Mouse (Mus musculus): ENCODE measurements at regions not wholly inside any gene's neighbourhood (a gene's known extent, or its start where the extent isn't known, plus 50 kb on each side); places are given as distances from the start of the nearest gene placed in this dataset.

DNA sequence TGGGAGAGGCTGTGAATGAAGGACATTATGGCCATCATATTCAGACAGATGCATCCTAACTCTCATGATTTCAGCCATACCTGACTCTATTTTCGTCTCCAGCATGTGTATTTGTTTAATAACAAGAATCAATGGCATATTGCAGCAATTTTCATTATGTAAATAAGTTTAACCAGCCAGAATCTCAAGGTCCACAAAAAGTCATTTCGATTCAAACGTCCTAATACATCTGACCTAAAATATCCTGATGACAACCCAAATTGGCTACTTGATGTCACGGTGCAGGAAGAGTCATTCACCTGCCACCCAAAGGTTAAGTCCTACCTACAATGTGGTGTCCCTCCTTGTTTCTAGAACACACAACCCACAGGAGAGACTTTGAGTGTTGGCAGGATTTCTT is 60.6 kb upstream of the Onecut1 start:
- peak overlapping the region; percentile 60; the same call in 1 of the 2 replicates for H3K9ac ChIP-seq (ENCODE audit: low read depth, low read length)
- WGBS: 19% methylated on average over 4 of the region's 4 CpGs
- peaks cover 33% of the 10 kb centered on the region for H3K4me1 ChIP-seq (ENCODE audit: control insufficient read depth, insufficient read depth, low read length)
- H3K27me3 ChIP-seq (ENCODE audit: control insufficient read depth, insufficient read depth, low read length): no peaks in the 10 kb centered on the region
- H3K36me3 ChIP-seq (ENCODE audit: control insufficient read depth, insufficient read depth, low read length): no peaks in the 10 kb centered on the region
- no peaks in the 10 kb centered on the region for H3K79me2 ChIP-seq (ENCODE audit: control insufficient read depth, insufficient read depth, low read length)
- H3K27ac ChIP-seq (replicated peaks; ENCODE audit: insufficient read depth, low read depth, low read length): peak overlapping the region; percentile 28; the same call in 1 of the 2 replicates
- DNase-seq (ENCODE audit: extremely low read depth, low read depth, low spot score): peak; percentile 97
- H3K4me3 ChIP-seq (ENCODE audit: insufficient read depth, low read depth, low read length): no peak overlapping the region
- TF ChIP-seq CTCF (IDR thresholded peaks at IDR 0.05; ENCODE audit: low read depth, low read length) (no peak), POLR2A (IDR thresholded peaks at IDR 0.05; ENCODE audit: extremely low read depth, insufficient read depth, low read length) (no peak)

GRCm38 (mm10) chr9:74811437-74811836 is 50.3 kb upstream of the Onecut1 start:
- no peak for TF ChIP-seq CTCF (IDR thresholded peaks at IDR 0.05; ENCODE audit: low read depth, low read length)
- no peak for TF ChIP-seq POLR2A (IDR thresholded peaks at IDR 0.05; ENCODE audit: extremely low read depth, insufficient read depth, low read length)
- Histone ChIP-seq H3K4me1 (ENCODE audit: control insufficient read depth, insufficient read depth, low read length) (no peaks in the 10 kb centered on the region), H3K79me2 (ENCODE audit: control insufficient read depth, insufficient read depth, low read length) (no peaks in the 10 kb centered on the region), H3K9ac (ENCODE audit: low read depth, low read length) (no peak overlapping the region), H3K36me3 (ENCODE audit: control insufficient read depth, insufficient read depth, low read length) (no peaks in the 10 kb centered on the region), H3K27me3 (ENCODE audit: control insufficient read depth, insufficient read depth, low read length) (no peaks in the 10 kb centered on the region), H3K4me3 (ENCODE audit: insufficient read depth, low read depth, low read length) (no peak overlapping the region), H3K27ac (replicated peaks; ENCODE audit: insufficient read depth, low read depth, low read length) (no peak overlapping the region)
- DNase-seq (ENCODE audit: extremely low read depth, low read depth, low spot score): no peak
- 80% methylated on average over 8 of the region's 8 CpGs for WGBS
